Mouse (Mus musculus): ENCODE results near the gene Phactr2. TPM values are rescaled to one million over a fixed set of nuclear protein-coding genes. Genes with fewer than 3 reads are reported as not detected.

Gene Phactr2
- polyA plus RNA-seq, 1 experiment from 2014 or later = 5.3 TPM

DNA sequence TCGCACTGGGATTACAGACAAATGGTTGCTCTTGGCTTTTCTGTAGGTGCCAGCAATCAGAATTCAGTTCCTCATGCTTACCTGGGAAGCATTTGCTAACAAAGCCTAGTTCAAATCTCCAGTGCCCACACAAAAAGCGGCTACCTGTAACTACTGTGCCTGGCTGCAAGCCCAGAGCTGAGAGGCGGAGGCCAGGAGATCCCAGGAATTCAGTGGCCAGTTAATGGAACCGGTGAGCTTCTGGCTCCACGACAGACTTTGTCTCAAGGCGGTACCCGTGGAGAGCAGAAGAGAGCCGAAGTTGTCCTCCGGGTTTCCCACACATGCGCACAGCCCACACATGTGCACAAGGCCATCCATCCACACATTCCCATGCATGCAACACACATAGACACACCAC is 46.6 kb downstream of the Phactr2 start:
- DNase-seq (no peak), ATAC-seq (ENCODE audit: low read depth) (no peak)
- no peaks in the 10 kb centered on the region for H3K36me3 ChIP-seq
- 0 out of 2 replicates have a peak, but pooled peaks cover 6% of the 10 kb centered on the region for H3K4me1 ChIP-seq (replicated peaks)
- no peak overlapping the region for H3K9ac ChIP-seq
- no peaks in the 10 kb centered on the region for H3K9me3 ChIP-seq (replicated peaks)
- H3K4me2 ChIP-seq = no peak overlapping the region
- no peak overlapping the region for H3K27ac ChIP-seq
- H3K27me3 ChIP-seq = no peaks in the 10 kb centered on the region
- WGBS (ENCODE audit: insufficient replicate concordance) = 82% methylated on average over 10 of the region's 10 CpGs
- no peak overlapping the region for H3K4me3 ChIP-seq (replicated peaks)

DNA sequence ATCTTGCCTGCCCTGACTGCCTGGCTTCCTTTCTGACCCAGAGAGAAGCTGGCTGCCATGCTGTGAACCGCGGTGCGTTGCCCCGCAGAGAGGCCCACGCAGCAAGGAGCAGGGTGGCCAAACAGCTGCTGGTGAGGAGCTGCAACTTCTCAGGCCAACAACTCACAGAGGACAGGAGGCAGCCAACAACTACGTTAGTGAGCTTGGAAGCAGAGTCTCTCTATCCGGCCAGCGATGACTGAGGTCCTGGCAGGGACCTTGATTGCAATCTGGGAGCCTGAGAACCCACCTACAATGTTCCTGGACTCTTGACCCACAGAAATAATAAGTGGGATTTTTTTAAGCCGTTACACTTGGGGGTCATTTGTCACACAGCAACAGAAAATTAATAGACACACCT is 49.0 kb downstream of the Phactr2 start:
- Histone ChIP-seq H3K27ac (no peak overlapping the region), H3K4me2 (no peak overlapping the region), H3K9me3 (replicated peaks) (no peaks in the 10 kb centered on the region), H3K4me3 (replicated peaks) (no peak overlapping the region), H3K9ac (no peak overlapping the region), H3K4me1 (replicated peaks) (no peaks in the 10 kb centered on the region), H3K27me3 (no peaks in the 10 kb centered on the region), H3K36me3 (no peaks in the 10 kb centered on the region)
- 81% methylated on average over 9 of the region's 9 CpGs for WGBS (ENCODE audit: insufficient replicate concordance)
- DNase-seq (no peak), ATAC-seq (ENCODE audit: low read depth) (no peak)

DNA sequence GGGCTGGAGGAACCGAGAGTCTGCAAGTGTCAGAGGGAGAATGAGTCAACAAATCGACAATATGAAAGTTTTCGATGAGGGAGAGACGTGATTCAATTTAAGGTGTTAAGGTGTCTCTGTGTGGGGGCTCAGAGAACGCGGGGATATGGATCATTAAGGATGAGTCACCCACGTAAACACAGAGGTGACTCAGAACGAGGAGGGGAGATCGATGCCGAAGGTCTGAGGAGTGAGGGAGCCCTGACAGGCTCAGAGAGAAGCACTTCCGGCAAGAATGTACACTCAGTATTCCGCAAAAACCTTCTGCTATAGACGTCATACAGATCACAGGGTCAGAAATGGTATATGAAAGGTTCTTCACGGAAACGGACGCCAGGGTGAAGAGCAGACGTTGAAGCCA is 49.7 kb downstream of the Phactr2 start:
- no peak overlapping the region for H3K4me3 ChIP-seq (replicated peaks)
- H3K4me2 ChIP-seq = no peak overlapping the region
- H3K9me3 ChIP-seq (replicated peaks) = no peaks in the 10 kb centered on the region
- WGBS (ENCODE audit: insufficient replicate concordance) = 75% methylated on average over 17 of the region's 17 CpGs
- DNase-seq (no peak), ATAC-seq (ENCODE audit: low read depth) (no peak)
- H3K36me3 ChIP-seq = no peaks in the 10 kb centered on the region
- no peak overlapping the region for H3K9ac ChIP-seq
- no peaks in the 10 kb centered on the region for H3K4me1 ChIP-seq (replicated peaks)
- H3K27me3 ChIP-seq = no peaks in the 10 kb centered on the region
- no peak overlapping the region for H3K27ac ChIP-seq

DNA sequence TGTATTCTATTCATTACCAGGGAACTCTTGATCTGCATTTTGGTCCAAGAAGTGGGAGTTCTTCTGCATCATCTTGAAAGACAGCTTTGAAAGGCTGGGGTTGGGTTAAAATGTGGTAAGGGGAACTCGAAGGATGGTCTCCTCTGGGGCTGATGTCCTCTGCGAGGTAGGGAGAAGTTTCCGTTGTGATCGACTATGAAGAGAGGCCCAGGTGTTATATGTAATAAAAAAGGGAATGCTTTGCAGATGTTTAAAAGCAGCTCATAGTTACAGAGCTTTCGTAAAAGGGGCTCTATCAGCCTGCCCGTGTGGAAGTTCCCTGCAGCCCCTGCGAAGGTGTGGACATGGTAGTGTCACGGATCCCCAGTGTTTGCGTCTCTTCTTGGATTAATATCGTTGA is 50.2 kb downstream of the Phactr2 start:
- Histone ChIP-seq H3K4me1 (replicated peaks) (no peaks in the 10 kb centered on the region), H3K9me3 (replicated peaks) (no peaks in the 10 kb centered on the region), H3K27me3 (no peaks in the 10 kb centered on the region), H3K27ac (no peak overlapping the region), H3K4me3 (replicated peaks) (no peak overlapping the region), H3K4me2 (no peak overlapping the region), H3K9ac (no peak overlapping the region), H3K36me3 (no peaks in the 10 kb centered on the region)
- 74% methylated on average over 10 of the region's 10 CpGs for WGBS (ENCODE audit: insufficient replicate concordance)
- ATAC-seq (ENCODE audit: low read depth) (no peak), DNase-seq (no peak)

GRCm38 (mm10) chr10:13422121-13422520 is 52.1 kb downstream of the Phactr2 start:
- WGBS (ENCODE audit: insufficient replicate concordance) = 71% methylated on average over 9 of the region's 9 CpGs

GRCm38 (mm10) chr10:13419246-13419645 is 55.0 kb downstream of the Phactr2 start:
- H3K36me3 ChIP-seq = no peaks in the 10 kb centered on the region
- WGBS (ENCODE audit: insufficient replicate concordance) = 42% methylated on average over 4 of the region's 4 CpGs
- no peak overlapping the region for H3K9ac ChIP-seq
- no peaks in the 10 kb centered on the region for H3K27me3 ChIP-seq
- DNase-seq (no peak), ATAC-seq (ENCODE audit: low read depth) (no peak)
- H3K27ac ChIP-seq = no peak overlapping the region
- no peaks in the 10 kb centered on the region for H3K9me3 ChIP-seq (replicated peaks)
- no peak overlapping the region for H3K4me3 ChIP-seq (replicated peaks)
- no peak overlapping the region for H3K4me2 ChIP-seq
- H3K4me1 ChIP-seq (replicated peaks) = no peaks in the 10 kb centered on the region

More at GRCm38 (mm10) chr10:13422121-13422520, 52.1 kb downstream of the Phactr2 start:
- no peaks in the 10 kb centered on the region for H3K36me3 ChIP-seq
- H3K4me3 ChIP-seq (replicated peaks) = no peak overlapping the region
- H3K4me1 ChIP-seq (replicated peaks) = no peaks in the 10 kb centered on the region
- H3K9me3 ChIP-seq (replicated peaks) = no peaks in the 10 kb centered on the region
- no peak overlapping the region for H3K9ac ChIP-seq
- DNase-seq (no peak), ATAC-seq (ENCODE audit: low read depth) (no peak)
- H3K27ac ChIP-seq = no peak overlapping the region
- no peaks in the 10 kb centered on the region for H3K27me3 ChIP-seq
- no peak overlapping the region for H3K4me2 ChIP-seq

DNA sequence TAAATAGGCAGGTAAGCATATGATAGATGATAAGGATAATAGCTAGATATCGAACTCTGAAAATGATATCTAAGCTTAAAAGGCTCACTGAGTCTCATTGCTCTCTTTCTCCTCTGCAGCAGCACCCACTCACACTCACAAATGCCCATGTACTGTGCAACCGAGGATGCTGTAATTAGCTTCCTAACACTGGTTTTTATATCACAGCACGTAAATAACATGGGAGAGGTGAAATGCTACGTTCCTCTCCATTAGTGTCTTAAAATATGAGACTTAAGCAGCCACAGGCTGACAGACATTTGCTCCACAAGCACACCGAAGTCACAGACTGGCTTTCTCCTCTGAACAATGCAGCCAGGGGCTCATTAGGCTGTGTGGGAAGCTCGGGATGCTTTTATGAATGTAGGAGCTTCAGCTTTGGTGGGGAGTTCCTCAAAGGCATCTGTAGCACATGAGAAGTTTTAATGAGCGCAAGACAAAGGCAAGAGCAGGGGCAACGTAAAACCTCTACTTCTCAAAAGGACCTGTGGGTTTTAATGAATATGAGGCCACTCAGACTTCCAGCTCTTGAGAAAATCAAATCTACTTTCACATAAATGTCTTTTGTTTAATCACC is 58.6 kb downstream of the Phactr2 start:
- H3K27me3 ChIP-seq = no peaks in the 10 kb centered on the region
- H3K9me3 ChIP-seq (replicated peaks) = no peaks in the 10 kb centered on the region
- H3K4me2 ChIP-seq = no peak overlapping the region
- no peaks in the 10 kb centered on the region for H3K4me1 ChIP-seq (replicated peaks)
- WGBS (ENCODE audit: insufficient replicate concordance) = 57% methylated on average over 8 of the region's 8 CpGs
- DNase-seq (no peak), ATAC-seq (ENCODE audit: low read depth) (no peak)
- H3K36me3 ChIP-seq = no peaks in the 10 kb centered on the region
- H3K4me3 ChIP-seq (replicated peaks) = no peak overlapping the region
- no peak overlapping the region for H3K27ac ChIP-seq
- no peak overlapping the region for H3K9ac ChIP-seq

GRCm38 (mm10) chr10:13412202-13412923 is 61.8 kb downstream of the Phactr2 start:
- H3K27ac ChIP-seq = peak overlapping the region; percentile 18; the same call in 1 of the 2 replicates
- ATAC-seq (ENCODE audit: low read depth) = no peak

GRCm38 (mm10) chr10:13411056-13411455 is 63.2 kb downstream of the Phactr2 start:
- no peak for DNase-seq
- ATAC-seq (ENCODE audit: low read depth) = no peak
- Histone ChIP-seq H3K9me3 (replicated peaks) (no peaks in the 10 kb centered on the region), H3K4me2 (no peak overlapping the region), H3K4me3 (replicated peaks) (no peak overlapping the region), H3K36me3 (no peaks in the 10 kb centered on the region), H3K4me1 (replicated peaks) (no peaks in the 10 kb centered on the region), H3K9ac (no peak overlapping the region), H3K27me3 (no peaks in the 10 kb centered on the region), H3K27ac (no peak overlapping the region)
- WGBS (ENCODE audit: insufficient replicate concordance) = 66% methylated on average over 3 of the region's 3 CpGs

More at GRCm38 (mm10) chr10:13412202-13412923, 61.8 kb downstream of the Phactr2 start:
- Histone ChIP-seq H3K9ac (no peak overlapping the region), H3K4me1 (replicated peaks) (no peaks in the 10 kb centered on the region), H3K9me3 (replicated peaks) (no peaks in the 10 kb centered on the region), H3K4me2 (no peak overlapping the region), H3K27me3 (no peaks in the 10 kb centered on the region), H3K4me3 (replicated peaks) (no peak overlapping the region), H3K36me3 (no peaks in the 10 kb centered on the region)
- WGBS (ENCODE audit: insufficient replicate concordance) = 73% methylated on average over 19 of the region's 19 CpGs
- DNase-seq = no peak

- Histone ChIP-seq H3K9me3 (replicated peaks) (no peaks in the 10 kb centered on the region), H3K27me3 (no peaks in the 10 kb centered on the region), H3K9ac (no peak overlapping the region), H3K4me1 (replicated peaks) (no peaks in the 10 kb centered on the region), H3K4me3 (replicated peaks) (no peak overlapping the region), H3K4me2 (no peak overlapping the region), H3K36me3 (no peaks in the 10 kb centered on the region), H3K27ac (no peak overlapping the region)
- 68% methylated on average over 1 of the region's 1 CpGs for WGBS (ENCODE audit: insufficient replicate concordance)
- ATAC-seq (ENCODE audit: low read depth) (no peak), DNase-seq (no peak)
Observed at GRCm38 (mm10) chr10:13401971-13402370, 72.2 kb downstream of the Phactr2 start.

- DNase-seq (no peak), ATAC-seq (ENCODE audit: low read depth) (no peak)
- Histone ChIP-seq H3K36me3 (no peaks in the 10 kb centered on the region), H3K9ac (no peak overlapping the region), H3K4me3 (replicated peaks) (no peak overlapping the region), H3K4me1 (replicated peaks) (no peaks in the 10 kb centered on the region), H3K4me2 (no peak overlapping the region), H3K27me3 (no peaks in the 10 kb centered on the region), H3K27ac (no peak overlapping the region), H3K9me3 (replicated peaks) (no peaks in the 10 kb centered on the region)
- WGBS (ENCODE audit: insufficient replicate concordance) = 61% methylated on average over 3 of the region's 3 CpGs
Observed at GRCm38 (mm10) chr10:13395753-13396152, 78.5 kb downstream of the Phactr2 start.

GRCm38 (mm10) chr10:13394000-13394399 is 80.2 kb downstream of the Phactr2 start:
- no peak for DNase-seq
- no peak overlapping the region for H3K4me3 ChIP-seq (replicated peaks)
- H3K27me3 ChIP-seq = no peaks in the 10 kb centered on the region
- H3K27ac ChIP-seq = no peak overlapping the region
- ATAC-seq (ENCODE audit: low read depth) = no peak
- H3K4me1 ChIP-seq (replicated peaks) = peaks cover 2% of the 10 kb centered on the region; the same call in 1 of the 2 replicates
- 70% methylated on average over 4 of the region's 4 CpGs for WGBS (ENCODE audit: insufficient replicate concordance)
- H3K9me3 ChIP-seq (replicated peaks) = no peaks in the 10 kb centered on the region
- no peak overlapping the region for H3K9ac ChIP-seq
- no peaks in the 10 kb centered on the region for H3K36me3 ChIP-seq
- H3K4me2 ChIP-seq = no peak overlapping the region

Data from liver, embryonic 13.5 days (tissue).